Mouse (Mus musculus) liver, embryonic 18 days (tissue): ENCODE measurements around the gene Med28. TPM values are rescaled to one million over a fixed set of nuclear protein-coding genes. Genes with fewer than 3 reads are reported as not detected.

ENCODE experiments used
- polyA plus RNA-seq: library from polyadenylated mRNA; depleted of rRNA; stranded (reverse); fragments of >200 nt; gene quantifications from 2 replicates; pipeline ENCODE4 v1.2.3, GENCODE M21; 2012; rRNA removed

The Med28 gene
- polyA plus RNA-seq: 27.7 and 31.1 TPM in 2 replicates

DNA sequence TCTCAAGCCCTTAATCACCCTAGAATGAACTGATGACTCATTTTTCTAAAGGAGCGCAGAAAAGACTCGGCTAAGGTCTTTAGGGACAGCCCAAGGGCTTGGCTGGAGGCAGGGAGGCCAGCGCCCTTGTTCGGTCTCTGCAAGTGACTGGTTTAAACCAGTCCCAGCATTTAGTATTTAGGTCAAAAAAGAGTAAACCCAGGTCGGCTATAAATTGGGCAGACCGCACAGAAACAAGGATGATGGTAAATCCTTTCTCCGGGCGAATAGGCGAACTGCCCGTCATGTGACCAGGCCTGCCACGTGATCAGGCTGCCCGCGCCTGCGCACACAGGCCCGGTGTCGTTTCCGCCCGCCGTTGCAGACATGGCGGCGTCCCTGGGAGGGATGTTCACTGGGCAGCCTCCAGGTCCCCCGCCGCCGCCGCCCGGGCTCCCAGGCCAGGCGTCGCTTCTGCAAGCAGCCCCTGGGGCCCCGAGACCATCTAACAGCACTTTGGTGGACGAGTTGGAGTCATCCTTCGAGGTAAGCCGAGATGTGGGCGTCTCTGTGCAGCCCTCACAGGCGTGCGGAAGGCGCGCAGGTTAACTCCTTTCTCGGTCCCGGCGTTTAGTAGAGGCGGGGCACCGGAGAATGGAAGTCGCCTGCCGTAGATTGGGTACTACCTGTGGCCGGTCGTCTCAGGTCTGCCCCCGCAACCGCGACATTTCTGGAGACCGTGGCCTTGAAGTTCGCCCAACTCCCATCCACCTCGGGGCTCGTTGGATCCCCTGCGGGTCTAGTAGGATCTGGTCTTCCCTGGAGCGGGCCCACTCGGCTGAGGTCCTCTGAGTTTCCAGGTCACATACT lies at the start of gene Med28:
Med28 (plus strand) TSS at position 270 of the 849 bp plus-strand sequence.

DNA sequence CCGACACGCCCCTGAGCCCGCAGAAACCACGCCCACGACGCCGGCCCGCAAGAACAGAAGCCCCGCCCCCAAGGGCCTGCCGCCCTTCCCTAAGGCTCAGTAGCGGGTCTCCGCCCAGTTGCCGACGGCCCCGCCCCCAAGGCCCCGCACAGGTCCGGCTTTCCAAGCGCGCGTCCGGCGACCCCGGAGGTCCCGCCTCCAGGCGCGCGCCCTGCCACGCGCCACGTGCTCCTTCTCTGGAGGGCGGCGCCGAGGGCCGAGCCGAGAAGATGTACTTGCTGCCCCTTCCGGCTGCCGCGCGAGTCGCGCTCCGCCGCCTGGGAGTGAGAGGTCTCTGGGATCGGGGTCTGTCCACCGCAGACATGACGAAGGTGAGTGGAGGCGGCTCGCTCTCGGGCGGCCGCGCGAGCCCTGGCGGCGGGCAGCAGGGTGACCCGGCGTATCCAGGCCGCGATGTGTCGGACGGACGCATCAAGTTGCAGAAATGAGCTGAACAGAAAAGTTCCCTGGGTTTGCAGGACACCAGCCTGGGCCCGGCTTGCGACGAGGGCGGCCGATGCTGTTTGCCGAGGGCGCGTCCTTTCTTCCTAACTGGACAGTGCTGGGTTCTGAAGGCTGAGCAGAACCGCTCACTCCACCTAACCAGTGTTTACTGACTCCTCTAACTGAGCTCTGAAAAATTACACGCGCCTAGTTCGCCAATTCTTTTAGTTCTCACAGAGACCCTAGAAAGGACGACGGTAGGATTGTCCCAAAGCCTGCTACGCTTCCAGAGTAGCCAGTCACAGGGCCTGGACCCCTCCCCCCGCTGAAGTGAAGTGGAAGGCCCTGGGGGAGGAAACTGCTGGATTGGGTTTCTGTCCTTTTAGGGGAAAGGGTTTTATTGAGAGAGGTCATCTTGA lies 26.6 kb upstream of the Med28 start, which contains the start of gene Lap3:
Lap3 (plus strand) TSS at position 184 of the 902 bp plus-strand sequence.

Other genes starting within 250 kb of the Med28 start
- 104 and 149 TPM in 2 replicates for gene Qdpr, start 70.0 kb upstream of the Med28 start, polyA plus RNA-seq
- not detected in 2 replicates for gene Clrn2, start 66.5 kb upstream of the Med28 start, polyA plus RNA-seq
- 36.5 and 38.0 TPM in 2 replicates for gene Lap3, start 26.9 kb upstream of the Med28 start, polyA plus RNA-seq
- gene Fam184b, start 119.4 kb downstream of the Med28 start, polyA plus RNA-seq: 0.03 and 0.06 TPM in 2 replicates
- 12.1 and 14.2 TPM in 2 replicates for gene Ncapg, start 149.7 kb downstream of the Med28 start, polyA plus RNA-seq